Mouse (Mus musculus) cerebellum, adult 9-10 months (tissue): Measurements from ENCODE around the gene Zfp39.

ENCODE experiments used
- DNase-seq: peaks from one replicate; pipeline ENCODE4 v3.0.0; 2022

Zfp39 gene

GRCm38 (mm10) chr11:58903511-58904409 is at the start of gene Zfp39:
Gene Zfp39 (minus strand): TSS chr11:58904225.
- DNase-seq, result peak; percentile 97

GRCm38 (mm10) chr11:58953351-58954169 is 49.5 kb upstream of the Zfp39 start:
- peak; percentile 63 for DNase-seq

GRCm38 (mm10) chr11:58951210-58951609 is 47.2 kb upstream of the Zfp39 start:
- peak; percentile 60 for DNase-seq

GRCm38 (mm10) chr11:58949480-58950431 is 45.7 kb upstream of the Zfp39 start:
- peak; percentile 88 for DNase-seq

GRCm38 (mm10) chr11:58948542-58949479 is 44.8 kb upstream of the Zfp39 start, which contains the start of gene Hist3h2ba:
Gene Hist3h2ba (plus strand): TSS chr11:58948920.
- DNase-seq, result peak; percentile 99

- peak; percentile 89 for DNase-seq
Observed at GRCm38 (mm10) chr11:58947798-58948528, 43.9 kb upstream of the Zfp39 start.

- peak; percentile 62 for DNase-seq
Observed at GRCm38 (mm10) chr11:58947306-58947705, 43.3 kb upstream of the Zfp39 start.

GRCm38 (mm10) chr11:58944136-58944535 is 40.1 kb upstream of the Zfp39 start:
- DNase-seq, result no peak

- DNase-seq, result no peak
Observed at GRCm38 (mm10) chr11:58939088-58939439, 35.0 kb upstream of the Zfp39 start.

- peak; percentile 95 for DNase-seq
Observed at GRCm38 (mm10) chr11:58938322-58939087, 34.5 kb upstream of the Zfp39 start, which contains the start of gene Rnf187. Gene Rnf187 (minus strand): TSS chr11:58938916.

- DNase-seq, result peak; percentile 61
Observed at GRCm38 (mm10) chr11:58937909-58938308, 33.9 kb upstream of the Zfp39 start.

- no peak for DNase-seq
Observed at GRCm38 (mm10) chr11:58931576-58931975, 27.6 kb upstream of the Zfp39 start.

- DNase-seq, result no peak
Observed at GRCm38 (mm10) chr11:58930254-58930653, 26.2 kb upstream of the Zfp39 start.

GRCm38 (mm10) chr11:58929641-58930040 is 25.6 kb upstream of the Zfp39 start:
- DNase-seq, result no peak

- DNase-seq, result no peak
Observed at GRCm38 (mm10) chr11:58929055-58929454, 25.0 kb upstream of the Zfp39 start.

GRCm38 (mm10) chr11:58927790-58928651 is 24.0 kb upstream of the Zfp39 start:
- DNase-seq, result peak; percentile 72

- DNase-seq, result no peak
Observed at GRCm38 (mm10) chr11:58927053-58927452, 23.0 kb upstream of the Zfp39 start.

GRCm38 (mm10) chr11:58926651-58927050 is 22.6 kb upstream of the Zfp39 start:
- DNase-seq, result no peak

- no peak for DNase-seq
Observed at GRCm38 (mm10) chr11:58922420-58922819, 18.4 kb upstream of the Zfp39 start.
